In genomic region chr12:24574870-24575269, GRCm38 (mm10) we compare ENCODE assay signal across 15 mouse cellular contexts. TPM values are rescaled to one million over a fixed set of nuclear protein-coding genes. Genes with fewer than 3 reads are reported as not detected.
A peak's percentile ranks its signal among the peaks of the same experiment; 100 is the strongest.
DNase-seq lines count a peak whose midpoint lies in the region; ATAC-seq and TF ChIP-seq lines count a peak whose summit lies in the region.
"Had no signal": no experiment of that assay in that cellular context is flagged by ENCODE, and none has a peak within 500 bp of the region (broad histone marks: within the 10 kb centered on the region; RNA-seq: fewer than 3 reads in every experiment).

No protein-coding gene starts in this region.

- TF ChIP-seq POLR2A in limb, embryonic 14.5 days (IDR thresholded peaks at IDR 0.05; ENCODE audit: borderline replicate concordance, extremely low read depth, insufficient read depth, insufficient read length), result no peak

- no peaks in the 10 kb centered on the region for H3K36me3 ChIP-seq in kidney, embryonic 15.5 days
- H3K36me3 ChIP-seq in neural tube, embryonic 13.5 days, result no peaks in the 10 kb centered on the region
- H3K36me3 ChIP-seq in limb, embryonic 14.5 days (ENCODE audit: control insufficient read depth, insufficient read depth, low read length), result no peaks in the 10 kb centered on the region
- H3K36me3 ChIP-seq: forebrain, embryonic 12.5 days; hindbrain, embryonic 10.5 days; liver, embryonic 13.5 days had no signal

- ATAC-seq in kidney, embryonic 15.5 days (replicated peaks; ENCODE audit: low FRiP score), result no peak
- no peak for ATAC-seq in neural tube, embryonic 13.5 days (ENCODE audit: low read depth)
- ATAC-seq in limb, embryonic 14.5 days (ENCODE audit: low FRiP score, low read depth), result no peak
- ATAC-seq: intestine, postnatal 0 days; midbrain, embryonic 16.5 days had no signal

- no peak overlapping the region for H3K9ac ChIP-seq in kidney, embryonic 15.5 days
- 0 out of 2 replicates have a peak overlapping the region, but pooled peaks have one; percentile 0 for H3K9ac ChIP-seq in neural tube, embryonic 13.5 days
- no peak overlapping the region for H3K9ac ChIP-seq in limb, embryonic 14.5 days (ENCODE audit: low read depth, low read length, severe bottlenecking)
- H3K9ac ChIP-seq: forebrain, embryonic 12.5 days; liver, embryonic 13.5 days had no signal

- no peak overlapping the region for H3K4me3 ChIP-seq in kidney, embryonic 15.5 days (replicated peaks)
- H3K4me3 ChIP-seq in neural tube, embryonic 13.5 days, result no peak overlapping the region
- H3K4me3 ChIP-seq in limb, embryonic 14.5 days (replicated peaks; ENCODE audit: low read length), result no peak overlapping the region
- H3K4me3 ChIP-seq: forebrain, embryonic 12.5 days; gastrocnemius, adult 2 months; hindbrain, embryonic 10.5 days; liver, embryonic 13.5 days had no signal

- peaks cover 47% of the 10 kb centered on the region for H3K27me3 ChIP-seq in kidney, embryonic 15.5 days
- peaks cover 41% of the 10 kb centered on the region for H3K27me3 ChIP-seq in neural tube, embryonic 13.5 days
- H3K27me3 ChIP-seq in limb, embryonic 14.5 days (ENCODE audit: control insufficient read depth, insufficient read depth, low read length), result peaks cover 21% of the 10 kb centered on the region

- 18% methylated on average over 7 of the region's 7 CpGs for WGBS in kidney, embryonic 15.5 days
- WGBS in neural tube, embryonic 13.5 days, result 46% methylated on average over 7 of the region's 7 CpGs
- WGBS in limb, embryonic 14.5 days, result 16% methylated on average over 7 of the region's 7 CpGs

- H3K27ac ChIP-seq in kidney, embryonic 15.5 days, result 0 out of 2 replicates have a peak overlapping the region, but pooled peaks have one; percentile 18
- no peak overlapping the region for H3K27ac ChIP-seq in neural tube, embryonic 13.5 days (replicated peaks)
- H3K27ac ChIP-seq in limb, embryonic 14.5 days (replicated peaks; ENCODE audit: low read depth, low read length), result no peak overlapping the region
- H3K27ac ChIP-seq: forebrain, embryonic 12.5 days; gastrocnemius, adult 2 months; hindbrain, embryonic 10.5 days; liver, embryonic 13.5 days had no signal

- DNase-seq in kidney, adult 18-20 months, result no peak
- DNase-seq in neural tube, embryonic 10.5 days (ENCODE audit: extremely low spot score, low spot score), result no peak
- DNase-seq in limb, embryonic 14.5 days (ENCODE audit: low spot score), result peak; percentile 52
- peak; percentile 32 for DNase-seq in yolk sac, embryonic 10.5 days (ENCODE audit: low spot score)
- no peak for DNase-seq in left cerebral cortex, adult 8-10 months (ENCODE audit: low spot score in 2 of 2)
- DNase-seq: adrenal gland, adult 2 months; cerebellum, adult 8-10 months; gastrocnemius, adult 2 months; liver, embryonic 13.5 days had no signal

- 0 out of 2 replicates have a peak overlapping the region, but pooled peaks have one; percentile 7 for H3K4me2 ChIP-seq in kidney, embryonic 15.5 days
- H3K4me2 ChIP-seq in neural tube, embryonic 13.5 days, result no peak overlapping the region
- H3K4me2 ChIP-seq in limb, embryonic 14.5 days (replicated peaks; ENCODE audit: low read depth, low read length, severe bottlenecking), result no peak overlapping the region
- H3K4me2 ChIP-seq: forebrain, embryonic 12.5 days; liver, embryonic 13.5 days had no signal

- no peaks in the 10 kb centered on the region for H3K9me3 ChIP-seq in kidney, embryonic 15.5 days (replicated peaks)
- no peaks in the 10 kb centered on the region for H3K9me3 ChIP-seq in neural tube, embryonic 13.5 days
- no peaks in the 10 kb centered on the region for H3K9me3 ChIP-seq in limb, embryonic 14.5 days (ENCODE audit: control insufficient read depth, low read length)
- H3K9me3 ChIP-seq: forebrain, embryonic 12.5 days; liver, embryonic 13.5 days had no signal

- H3K4me1 ChIP-seq in kidney, embryonic 15.5 days, result peaks cover 35% of the 10 kb centered on the region
- peaks cover 9% of the 10 kb centered on the region for H3K4me1 ChIP-seq in neural tube, embryonic 13.5 days (replicated peaks)
- H3K4me1 ChIP-seq in limb, embryonic 14.5 days (ENCODE audit: control insufficient read depth, insufficient read depth, low read length), result peaks cover 14% of the 10 kb centered on the region

RNA-seq across cellular contexts. Expression of gene Grhl1, which starts 2.8 kb away (rescaled TPM):
- 1.8 and 1.9 TPM in 2 replicates for polyA plus RNA-seq in kidney, embryonic 15.5 days (2015; fragmentation: Nextera tagmentation; extraction: Ambion mirVana)
- polyA plus RNA-seq in neural tube, embryonic 13.5 days (2015; fragmentation: Nextera tagmentation; extraction: Ambion mirVana), result 0.15 and 0.36 TPM in 2 replicates
- 7.6 and 10.6 TPM in 2 replicates for polyA plus RNA-seq in limb, embryonic 14.5 days (2012; rRNA removed)
- 18.5 and 22.7 TPM in 2 replicates for polyA plus RNA-seq in limb, embryonic 14.5 days (2014; fragmentation: Nextera tagmentation; extraction: Ambion mirVana)
- 10 to 100 TPM in 3 of 4 experiments, 1 to 10 TPM in 1; 8.6 to 11.3 (median 10.5) TPM for total RNA-seq in left cerebral cortex, adult 8-10 months (2022)

Comparison
In these comparisons a context has a peak if more than half of its experiments do, and no peak if none do; other contexts are left out.
1. DNase-seq: peak in limb, embryonic 14.5 days (single experiment) and yolk sac, embryonic 10.5 days (single experiment); none in kidney, adult 18-20 months (single experiment), neural tube, embryonic 10.5 days (single experiment) and left cerebral cortex, adult 8-10 months (0 of 2).